Mouse (Mus musculus): ENCODE results near the gene Maneal. TPM values are rescaled to one million over a fixed set of nuclear protein-coding genes. Genes with fewer than 3 reads are reported as not detected.

Gene Maneal
- polyA plus RNA-seq, 1 experiment, result 0.33 TPM

DNA sequence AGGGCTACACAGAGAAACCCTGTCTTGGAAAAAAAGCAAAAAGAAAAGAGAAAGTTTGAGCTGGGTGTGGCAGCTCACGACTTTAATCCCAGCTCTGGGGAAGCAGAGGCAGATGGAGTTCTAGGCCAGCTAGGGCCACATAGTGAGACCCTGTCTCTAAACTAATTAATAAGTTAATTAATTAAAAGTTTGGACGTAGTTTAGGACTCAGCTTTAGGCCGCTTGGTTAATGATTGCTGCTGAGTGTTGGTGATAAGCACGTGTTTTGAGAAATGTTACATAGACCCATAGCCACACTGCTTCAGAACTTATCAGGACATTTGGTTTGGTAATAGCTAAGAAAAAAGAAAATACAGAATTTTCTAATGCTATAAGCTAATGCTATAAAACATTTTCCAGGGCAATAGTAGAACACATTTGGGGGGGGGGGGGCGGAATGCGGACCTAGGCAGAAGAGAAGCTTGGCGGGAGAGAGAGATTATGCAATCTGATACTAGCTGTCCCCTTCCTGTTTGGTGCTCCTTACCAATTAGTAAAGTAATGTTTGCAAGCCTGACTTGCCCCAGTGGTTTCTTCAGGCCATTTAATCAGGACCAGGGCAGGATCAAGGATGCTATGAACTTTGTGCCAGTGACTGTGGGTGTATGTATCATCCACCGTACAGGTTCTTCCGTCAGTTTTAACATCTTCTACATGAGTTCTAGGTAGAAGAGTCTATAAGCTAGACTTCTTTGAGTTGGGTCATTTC, 52.7 kb downstream of the Maneal start:
- no peaks in the 10 kb centered on the region for H3K27me3 ChIP-seq (replicated peaks; ENCODE audit: control insufficient read depth, insufficient read depth, low read length)
- no peak overlapping the region for H3K4me3 ChIP-seq (ENCODE audit: insufficient read depth, low read depth, low read length)
- DNase-seq, result peak; percentile 68
- no peaks in the 10 kb centered on the region for H3K36me3 ChIP-seq (ENCODE audit: control insufficient read depth, insufficient read depth, low read length)
- H3K27ac ChIP-seq (ENCODE audit: insufficient read depth, low read depth, low read length), result peak overlapping the region; percentile 62
- no peak for TF ChIP-seq POLR2A (IDR thresholded peaks at IDR 0.05; ENCODE audit: low read depth, low read length)
- no peak for TF ChIP-seq CTCF (conservative IDR thresholded peaks at IDR 0.05; ENCODE audit: insufficient read depth, insufficient read length, low read depth, low read length)
- WGBS, result 40% methylated on average over 9 of the region's 9 CpGs
- peaks cover 7% of the 10 kb centered on the region for H3K4me1 ChIP-seq (ENCODE audit: control insufficient read depth, insufficient read depth, low read length)

DNA sequence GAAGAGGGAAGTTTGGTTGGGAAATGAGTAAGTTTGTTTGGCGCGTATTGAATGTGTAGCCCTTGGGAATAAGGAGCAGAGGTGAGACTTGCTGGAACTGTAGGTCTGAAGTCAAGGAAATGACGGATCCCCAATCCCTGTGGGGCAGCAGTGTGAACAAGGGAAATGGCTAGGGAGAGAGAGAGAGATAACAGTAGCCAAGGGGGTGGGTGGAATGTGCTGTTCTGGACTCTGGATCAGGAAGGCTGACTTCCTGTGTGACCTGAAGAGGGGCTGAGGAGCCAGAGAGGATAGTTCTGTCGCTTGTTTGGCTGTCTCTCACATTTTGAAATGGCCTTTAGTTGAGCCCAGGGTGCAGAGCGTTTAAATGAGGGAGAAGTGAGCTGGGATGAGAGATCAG, 53.5 kb downstream of the Maneal start:
- 50% methylated on average over 5 of the region's 5 CpGs for WGBS
- H3K27ac ChIP-seq (ENCODE audit: insufficient read depth, low read depth, low read length), result peak overlapping the region; percentile 37
- TF ChIP-seq CTCF (conservative IDR thresholded peaks at IDR 0.05; ENCODE audit: insufficient read depth, insufficient read length, low read depth, low read length), result no peak
- TF ChIP-seq POLR2A (IDR thresholded peaks at IDR 0.05; ENCODE audit: low read depth, low read length), result no peak
- H3K4me3 ChIP-seq (ENCODE audit: insufficient read depth, low read depth, low read length), result no peak overlapping the region
- DNase-seq, result peak; percentile 59
- no peaks in the 10 kb centered on the region for H3K36me3 ChIP-seq (ENCODE audit: control insufficient read depth, insufficient read depth, low read length)
- peaks cover 7% of the 10 kb centered on the region for H3K4me1 ChIP-seq (ENCODE audit: control insufficient read depth, insufficient read depth, low read length)
- H3K27me3 ChIP-seq (replicated peaks; ENCODE audit: control insufficient read depth, insufficient read depth, low read length), result no peaks in the 10 kb centered on the region

Other genes starting within 250 kb of the Maneal start
- 0.02 and 0.04 TPM in 2 replicates for gene Pou3f1, start 205.4 kb downstream of the Maneal start, polyA plus RNA-seq (2012; rRNA removed)
- 6.4 and 7.9 TPM in 2 replicates for gene Utp11, start 168.6 kb downstream of the Maneal start, polyA plus RNA-seq (2012; rRNA removed)
- 8.5 and 10.8 TPM in 2 replicates for gene Fhl3, start 161.5 kb downstream of the Maneal start, polyA plus RNA-seq (2012; rRNA removed)
- 11.1 and 14.5 TPM in 2 replicates for gene Sf3a3, start 147.4 kb downstream of the Maneal start, polyA plus RNA-seq (2012; rRNA removed)
- gene Inpp5b, start 120.3 kb downstream of the Maneal start, polyA plus RNA-seq (2012; rRNA removed), result 61.0 and 64.2 TPM in 2 replicates
- 7.5 and 8.9 TPM in 2 replicates for gene Mtf1, start 60.1 kb downstream of the Maneal start, polyA plus RNA-seq (2012; rRNA removed)
- gene Yrdc, start 11.5 kb downstream of the Maneal start, polyA plus RNA-seq (2012; rRNA removed), result 34.3 TPM in 2 replicates
- gene 1110065P20Rik, start 11.0 kb downstream of the Maneal start, polyA plus RNA-seq (2012; rRNA removed), result 57.8 and 69.5 TPM in 2 replicates
- gene Epha10, start 18.7 kb upstream of the Maneal start, polyA plus RNA-seq (2012; rRNA removed), result 0.01 TPM in 1 of 2 replicates, not detected in the other
- 7.7 and 8.1 TPM in 2 replicates for gene 9930104L06Rik, start 74.9 kb upstream of the Maneal start, polyA plus RNA-seq (2012; rRNA removed)
- 1.4 and 1.5 TPM in 2 replicates for gene Cdca8, start 77.1 kb upstream of the Maneal start, polyA plus RNA-seq (2012; rRNA removed)
- 2.0 and 2.5 TPM in 2 replicates for gene Rspo1, start 124.3 kb upstream of the Maneal start, polyA plus RNA-seq (2012; rRNA removed)
- gene Gnl2, start 154.4 kb upstream of the Maneal start, polyA plus RNA-seq (2012; rRNA removed), result 14.3 TPM in 2 replicates
- gene Dnali1, start 203.5 kb upstream of the Maneal start, polyA plus RNA-seq (2012; rRNA removed), result 0.44 and 0.48 TPM in 2 replicates
- gene Snip1, start 204.5 kb upstream of the Maneal start, polyA plus RNA-seq (2012; rRNA removed), result 7.3 and 8.3 TPM in 2 replicates
- gene Meaf6, start 223.0 kb upstream of the Maneal start, polyA plus RNA-seq (2012; rRNA removed), result 10.8 and 17.5 TPM in 2 replicates